Mouse (Mus musculus) 3134 (cell line): ENCODE data around the gene Stab1.

ENCODE experiments used
- DNase-seq: peaks from one replicate; pipeline ENCODE4 v3.0.0-alpha.2; 2011; ENCODE audit warnings: low spot score; ENCODE audit not compliant: insufficient read length; ENCODE audit errors: extremely low read depth

Gene Stab1

GRCm38 (mm10) chr14:31168425-31168824 lies at the start of gene Stab1:
Stab1 (minus strand) TSS chr14:31168641.
- no peak for DNase-seq

- peak; percentile 32 for DNase-seq
These were observed 49.2 kb upstream of the Stab1 start, which contains the start of gene Sema3g for GRCm38 (mm10) chr14:31217666-31218065. Sema3g (plus strand) TSS chr14:31217860.

GRCm38 (mm10) chr14:31216846-31217245 lies 48.4 kb upstream of the Stab1 start, which contains the start of gene Nisch:
Nisch (minus strand) TSS chr14:31216946.
- no peak for DNase-seq

- DNase-seq, result peak; percentile 32
These were observed 46.9 kb upstream of the Stab1 start for GRCm38 (mm10) chr14:31215157-31216002.

GRCm38 (mm10) chr14:31214684-31215083 lies 46.2 kb upstream of the Stab1 start:
- DNase-seq, result no peak

GRCm38 (mm10) chr14:31213868-31214267 lies 45.4 kb upstream of the Stab1 start:
- no peak for DNase-seq

- no peak for DNase-seq
These were observed 44.1 kb upstream of the Stab1 start for GRCm38 (mm10) chr14:31212499-31212898.

GRCm38 (mm10) chr14:31211854-31212253 lies 43.4 kb upstream of the Stab1 start:
- no peak for DNase-seq

- DNase-seq, result no peak
These were observed 40.7 kb upstream of the Stab1 start for GRCm38 (mm10) chr14:31209133-31209557.

GRCm38 (mm10) chr14:31208084-31208483 lies 39.6 kb upstream of the Stab1 start, which contains the start of gene Tnnc1:
Tnnc1 (plus strand) TSS chr14:31208312.
- no peak for DNase-seq

- no peak for DNase-seq
These were observed 38.8 kb upstream of the Stab1 start for GRCm38 (mm10) chr14:31207070-31207830.

GRCm38 (mm10) chr14:31206472-31206981 lies 38.1 kb upstream of the Stab1 start:
- peak; percentile 83 for DNase-seq

GRCm38 (mm10) chr14:31205562-31206467 lies 37.4 kb upstream of the Stab1 start:
- DNase-seq, result peak; percentile 67

GRCm38 (mm10) chr14:31205244-31205561 lies 36.8 kb upstream of the Stab1 start:
- DNase-seq, result no peak

GRCm38 (mm10) chr14:31204844-31205243 lies 36.4 kb upstream of the Stab1 start:
- DNase-seq, result peak; percentile 38

GRCm38 (mm10) chr14:31200038-31200437 lies 31.6 kb upstream of the Stab1 start:
- no peak for DNase-seq

GRCm38 (mm10) chr14:31199599-31199998 lies 31.2 kb upstream of the Stab1 start:
- DNase-seq, result no peak

- DNase-seq, result peak; percentile 58
These were observed 29.4 kb upstream of the Stab1 start for GRCm38 (mm10) chr14:31197547-31198516.

GRCm38 (mm10) chr14:31195968-31196367 lies 27.5 kb upstream of the Stab1 start:
- no peak for DNase-seq
